Mouse (Mus musculus): ENCODE results near the gene Bbc3.

Bbc3 gene

DNA sequence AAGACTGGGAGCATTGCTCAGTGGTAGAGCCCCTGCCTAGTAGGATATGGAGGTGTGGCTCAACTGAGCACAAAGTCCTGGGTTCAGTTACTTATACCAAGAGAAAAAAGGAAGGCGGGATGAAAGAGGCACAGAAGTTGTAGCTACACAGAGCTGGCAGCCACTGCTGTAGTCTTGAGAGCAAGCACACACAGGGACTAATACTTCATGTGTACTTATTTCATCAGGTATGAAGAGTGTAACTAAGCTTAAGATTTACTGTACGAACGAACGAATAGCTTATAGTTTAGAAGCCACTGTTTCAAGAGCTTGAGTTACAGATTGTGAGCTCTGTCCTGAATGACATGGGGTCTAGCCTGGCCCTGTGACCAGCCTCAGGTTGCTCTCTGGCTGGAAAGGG is 11.0 kb downstream of the Bbc3 start:
- no peak for DNase-seq

DNA sequence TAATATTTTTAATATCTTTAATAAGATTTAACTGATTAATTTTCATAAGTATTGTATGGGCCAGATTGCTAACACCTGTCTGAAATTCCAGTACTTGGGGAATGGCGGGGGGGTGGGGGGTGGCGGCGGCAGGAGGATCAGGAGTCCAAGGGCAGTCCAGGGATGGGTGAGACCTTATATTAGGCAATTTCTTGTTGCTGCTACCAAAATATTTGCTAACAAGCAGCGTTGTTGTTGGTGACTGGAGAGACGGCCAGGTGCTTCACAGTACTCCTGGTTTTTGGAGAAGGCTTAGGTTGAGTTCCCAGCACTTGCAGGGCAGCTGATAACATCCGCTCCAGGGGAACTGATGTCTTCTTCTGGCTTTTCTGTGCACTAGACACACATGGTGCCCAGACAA is 12.3 kb downstream of the Bbc3 start:
- DNase-seq, result no peak

DNA sequence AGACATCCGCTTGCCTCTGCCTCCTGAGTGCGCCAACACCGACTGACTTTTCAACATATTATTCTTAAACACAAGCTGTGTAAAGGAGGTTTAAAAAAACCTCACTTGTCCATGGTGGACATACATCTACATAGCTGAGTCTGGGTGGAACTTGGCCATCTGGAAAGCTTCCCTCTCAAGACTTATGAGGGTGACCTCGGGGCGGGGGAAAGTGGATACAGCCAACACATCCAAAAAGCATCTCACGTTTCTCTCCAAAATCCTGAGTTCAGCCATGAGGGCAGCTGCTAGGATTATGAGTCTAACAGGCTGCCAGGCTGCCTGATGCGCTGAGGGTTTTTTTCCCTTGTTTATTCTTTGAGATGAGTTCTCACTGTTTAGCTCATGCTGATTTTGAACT is 16.5 kb downstream of the Bbc3 start:
- DNase-seq, result peak; percentile 33 to 64

DNA sequence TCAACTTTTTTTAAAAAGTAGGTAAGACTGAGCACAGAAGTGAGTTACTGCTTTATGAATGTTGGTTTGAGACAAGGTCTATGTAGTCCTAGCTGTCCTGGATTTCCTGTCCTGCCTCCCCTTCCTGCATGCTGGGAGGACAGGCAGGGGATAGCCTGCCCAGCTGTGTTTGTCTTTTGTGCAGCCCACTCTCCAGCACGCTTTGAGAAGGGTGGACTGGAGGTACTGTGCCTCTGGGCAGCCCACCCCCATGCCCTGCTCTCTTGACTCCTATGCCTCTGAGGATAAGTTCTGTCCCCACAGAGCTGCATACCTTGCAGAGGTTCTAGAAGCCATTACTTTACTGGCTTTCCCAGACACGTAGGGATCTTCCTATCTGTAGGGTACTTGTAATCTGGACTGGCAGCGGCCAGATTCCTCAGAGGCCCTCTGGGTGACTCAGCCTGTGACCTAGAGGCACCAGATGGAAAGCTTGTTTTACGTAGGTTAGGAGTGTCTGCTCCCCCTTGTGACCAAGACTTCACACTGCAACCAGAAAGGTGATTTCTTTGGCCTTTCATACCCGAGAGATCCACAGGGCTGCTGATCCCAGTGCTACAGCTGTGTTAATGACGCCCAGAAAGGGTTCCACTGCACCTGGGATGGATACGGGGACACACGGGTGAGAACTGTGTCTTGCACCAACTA is 17.9 kb downstream of the Bbc3 start:
- DNase-seq, result peak; percentile 68 to 77

DNA sequence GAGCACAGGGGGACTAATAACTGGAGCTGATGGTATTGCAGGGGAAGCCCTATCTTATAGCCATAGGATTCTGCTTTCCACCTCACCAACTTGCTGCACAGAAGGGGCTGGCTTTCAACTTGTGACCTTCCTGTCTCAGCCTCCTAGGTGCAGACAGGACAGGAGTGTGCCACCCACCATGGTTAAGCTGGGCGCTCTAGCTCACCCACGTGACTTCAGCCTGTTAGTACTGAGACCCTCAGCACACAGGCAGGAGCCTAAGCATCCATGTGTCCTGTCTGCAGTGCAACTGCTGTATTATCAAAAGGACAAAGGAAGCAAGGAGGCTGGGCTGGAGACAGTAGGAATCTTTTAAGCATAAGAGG is 18.4 kb downstream of the Bbc3 start:
- no peak for DNase-seq

DNA sequence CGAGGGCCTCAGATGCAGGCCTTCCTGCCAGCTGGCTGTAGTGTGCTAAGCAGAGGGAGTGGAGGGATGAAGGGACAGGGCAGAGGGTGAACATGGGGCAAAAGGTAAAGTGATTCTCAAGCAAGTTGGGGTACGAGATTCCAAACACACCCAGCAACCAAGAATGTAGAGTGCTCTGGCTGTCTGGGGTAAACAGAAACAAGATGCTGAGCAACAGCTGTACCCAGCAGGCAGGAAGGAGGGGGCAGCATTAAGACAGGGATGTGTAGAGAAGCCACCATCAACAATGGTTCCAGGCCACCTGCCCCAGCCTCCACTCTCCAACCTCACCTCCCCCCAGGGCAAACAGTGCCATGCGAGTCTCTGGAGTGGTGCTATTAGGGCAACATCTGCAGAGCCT is 21.0 kb downstream of the Bbc3 start:
- no peak for DNase-seq

DNA sequence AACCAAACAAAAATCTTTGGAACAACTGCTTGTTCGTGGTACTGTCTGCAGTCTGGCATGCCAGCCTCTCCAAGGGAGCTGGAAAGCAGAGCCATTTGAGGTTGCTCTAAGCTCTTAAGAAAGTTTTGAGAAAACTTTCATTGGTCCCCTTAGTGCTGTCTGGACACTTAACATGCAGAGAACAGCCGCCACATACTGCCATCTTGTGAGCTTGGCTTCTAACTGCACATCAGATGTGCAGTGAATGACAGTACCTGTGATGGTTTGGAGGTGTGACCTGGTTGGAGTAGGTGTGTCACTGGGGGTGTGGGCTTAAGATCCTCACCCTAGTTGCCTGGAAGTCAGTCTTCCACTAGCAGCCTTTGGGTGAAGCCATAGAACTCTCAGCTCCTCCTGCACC is 29.5 kb downstream of the Bbc3 start:
- peak in 1 of 2 experiments; percentile 26 for DNase-seq

DNA sequence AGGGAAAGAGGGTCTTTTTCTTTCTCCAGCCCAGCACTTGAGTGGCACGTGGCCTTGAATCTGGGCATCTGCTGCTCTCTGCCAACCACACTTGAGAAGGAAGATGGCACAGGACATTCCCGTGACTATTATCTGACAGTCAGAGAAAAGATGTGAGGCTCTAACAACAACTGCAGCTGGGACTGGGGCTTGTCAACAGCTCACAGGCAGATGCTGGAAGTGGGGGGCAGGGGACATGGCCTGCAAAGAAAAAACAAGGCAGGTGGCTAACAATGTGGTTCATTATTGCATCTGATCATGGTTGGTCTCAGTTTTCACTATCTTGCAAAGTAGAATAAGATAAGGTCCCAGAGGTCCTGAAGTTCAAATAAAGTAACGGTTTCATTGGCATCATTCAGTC is 36.4 kb downstream of the Bbc3 start:
- no peak for DNase-seq

DNA sequence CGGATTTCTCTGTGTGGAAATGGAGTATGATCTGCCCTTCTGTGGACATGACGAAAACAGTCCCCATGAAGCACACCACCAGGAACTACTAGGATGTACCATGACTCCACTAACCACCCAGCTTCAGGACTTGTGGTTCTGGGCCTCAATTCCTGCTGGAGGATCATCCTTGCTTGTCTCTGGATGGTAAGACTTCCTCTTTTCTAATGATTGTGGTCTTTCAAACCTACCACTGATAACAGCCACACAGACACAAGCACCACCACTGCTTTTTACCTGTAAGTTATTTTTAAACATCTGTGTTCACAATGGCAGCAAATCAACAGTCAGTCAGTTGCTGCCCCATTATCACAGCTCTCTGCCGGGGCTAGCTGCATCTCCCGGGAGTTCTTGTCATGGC is 37.1 kb downstream of the Bbc3 start:
- DNase-seq, result no peak

DNA sequence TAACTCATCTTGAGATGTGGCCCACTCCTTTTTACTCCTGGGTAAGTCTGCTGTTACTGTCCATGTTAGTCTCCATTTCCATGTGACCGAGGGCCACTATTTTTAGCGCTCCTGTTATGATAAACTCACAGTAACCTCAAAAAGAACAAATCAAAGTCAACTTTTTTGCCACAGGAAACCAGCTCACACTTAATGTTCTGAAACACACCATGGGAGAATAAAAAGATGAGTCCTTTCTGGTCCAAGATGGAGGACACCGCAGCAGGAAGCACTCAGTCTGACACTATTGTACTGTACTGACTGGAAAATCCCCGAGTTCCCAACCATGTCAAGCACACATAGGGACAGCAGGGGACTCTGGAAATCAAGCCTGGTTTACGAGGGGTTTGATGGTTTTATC is 41.8 kb downstream of the Bbc3 start:
- peak; percentile 21 to 32 for DNase-seq

DNA sequence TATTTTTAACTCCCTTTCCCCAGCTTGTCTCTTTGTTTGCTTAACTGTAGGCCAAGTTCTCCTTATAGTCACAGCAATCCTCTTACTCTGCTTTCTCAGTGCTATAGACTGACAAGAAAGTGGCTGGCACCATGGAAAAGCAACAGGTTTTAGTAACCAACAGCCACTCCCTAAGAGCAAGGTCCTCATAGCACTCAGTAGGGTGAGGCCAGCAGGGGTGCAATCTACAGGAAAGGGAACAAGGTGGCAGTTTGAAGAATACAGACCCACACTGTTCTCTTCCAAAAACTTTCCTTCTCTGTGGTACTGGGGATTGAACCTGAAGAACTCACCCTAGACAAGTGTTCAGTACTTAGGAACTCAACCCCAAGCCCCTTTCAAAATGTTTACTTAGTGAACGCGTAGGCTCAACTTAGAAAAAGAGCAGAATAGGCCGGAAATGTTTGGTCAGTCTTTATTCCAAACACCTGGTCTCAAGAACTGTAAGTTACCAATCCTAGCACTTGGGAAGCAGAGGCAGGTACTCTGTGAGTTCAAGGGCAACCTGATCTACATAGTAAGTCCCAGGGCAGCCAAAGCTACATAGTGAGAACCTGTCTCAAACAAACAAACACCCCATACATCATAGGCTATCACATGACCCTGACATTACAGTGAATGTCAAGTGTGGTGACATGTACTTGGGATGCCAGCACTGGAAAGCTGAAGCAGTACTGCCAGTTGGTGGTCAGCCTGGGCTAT is 47.8 kb downstream of the Bbc3 start:
- DNase-seq, result no peak

DNA sequence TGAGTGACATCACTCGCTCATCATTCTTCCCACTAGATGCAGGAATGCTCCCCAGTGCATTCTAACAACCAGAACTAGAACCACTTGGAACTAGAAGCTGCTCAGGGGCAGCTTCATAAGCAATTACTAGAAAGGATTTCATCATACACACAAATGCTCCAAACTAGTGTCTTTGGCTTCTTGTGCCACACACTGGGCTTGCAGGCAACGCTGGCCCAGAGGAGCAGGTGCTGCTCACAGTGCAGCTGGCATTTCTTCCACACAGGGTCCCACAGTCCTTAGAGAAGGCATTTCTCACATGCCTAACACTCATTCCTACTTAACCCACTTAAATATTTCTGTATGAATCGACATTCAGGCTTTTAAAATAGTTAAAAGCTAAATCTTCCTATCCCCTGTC is 49.4 kb downstream of the Bbc3 start:
- no peak for DNase-seq

DNA sequence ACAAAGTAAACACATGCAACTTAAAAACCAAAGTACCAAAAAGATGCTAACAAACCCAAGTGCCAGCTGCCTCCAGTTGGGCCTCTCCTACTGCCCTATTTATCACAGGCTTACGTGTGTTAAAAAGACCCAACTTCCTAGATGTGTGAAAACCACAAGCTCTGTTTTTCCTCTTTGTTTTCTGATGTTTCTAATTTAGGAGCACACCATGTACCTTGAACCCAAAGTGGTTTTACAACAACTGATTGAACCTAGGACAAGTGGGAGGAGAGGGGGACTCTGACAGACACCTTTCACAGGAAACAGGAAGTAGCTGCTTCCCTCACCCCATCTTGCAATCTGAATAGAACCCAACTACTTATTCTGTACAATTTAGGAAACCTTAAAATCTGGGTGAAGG is 56.1 kb downstream of the Bbc3 start:
- DNase-seq, result no peak

DNA sequence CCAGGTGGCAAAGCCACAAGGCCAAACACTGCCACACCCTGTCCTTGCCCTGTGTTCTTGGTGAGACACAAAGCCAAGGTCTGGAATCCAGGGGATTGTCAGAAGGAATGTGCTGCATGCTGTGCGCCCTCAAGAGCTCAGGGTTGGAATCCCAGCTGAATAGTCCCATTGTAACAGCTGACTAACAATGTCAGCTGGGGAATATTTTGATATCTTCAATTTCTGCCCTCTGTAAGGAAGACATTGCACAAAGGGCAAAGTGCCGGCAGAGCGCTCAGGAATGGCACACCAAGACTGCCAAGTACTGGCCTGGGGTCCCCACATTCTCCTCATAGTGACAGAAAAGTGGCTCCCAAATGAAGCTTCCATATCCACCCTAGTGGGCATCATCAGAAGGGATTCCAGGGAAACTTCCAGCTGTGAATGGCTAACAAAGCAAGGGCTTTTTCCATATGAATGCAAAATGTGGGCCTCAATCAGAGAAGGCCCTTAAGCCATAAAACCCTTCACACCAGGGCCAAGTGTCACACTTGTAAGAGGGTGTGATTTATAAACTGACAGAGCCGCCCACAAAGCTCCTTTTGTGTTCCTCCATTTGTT is 56.8 kb downstream of the Bbc3 start:
- peak in 1 of 2 experiments; percentile 35 for DNase-seq

DNA sequence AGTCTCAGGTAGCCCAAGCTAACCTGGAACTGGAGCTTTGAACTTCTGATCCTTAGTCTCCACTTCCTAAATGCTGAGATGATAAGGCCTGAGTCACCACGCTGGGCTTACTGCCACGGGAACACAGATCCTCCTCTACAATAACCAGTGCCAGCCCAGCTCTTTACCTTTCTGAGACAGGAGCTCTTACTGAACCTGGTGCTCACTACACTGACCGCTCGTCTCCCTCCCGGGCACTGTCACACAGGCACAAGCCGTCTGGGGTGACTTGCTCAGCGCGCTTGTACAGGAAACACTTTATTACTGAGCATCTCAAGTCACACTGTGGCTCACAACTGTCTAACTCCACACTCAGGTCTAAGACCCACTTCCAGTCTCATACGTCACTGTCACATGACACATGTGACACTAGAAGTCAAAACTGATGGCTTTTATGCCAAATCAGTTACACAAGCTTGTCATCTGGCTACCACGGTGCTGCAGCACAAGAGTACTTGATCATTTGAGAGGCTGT is 58.0 kb downstream of the Bbc3 start:
- no peak for DNase-seq

DNA sequence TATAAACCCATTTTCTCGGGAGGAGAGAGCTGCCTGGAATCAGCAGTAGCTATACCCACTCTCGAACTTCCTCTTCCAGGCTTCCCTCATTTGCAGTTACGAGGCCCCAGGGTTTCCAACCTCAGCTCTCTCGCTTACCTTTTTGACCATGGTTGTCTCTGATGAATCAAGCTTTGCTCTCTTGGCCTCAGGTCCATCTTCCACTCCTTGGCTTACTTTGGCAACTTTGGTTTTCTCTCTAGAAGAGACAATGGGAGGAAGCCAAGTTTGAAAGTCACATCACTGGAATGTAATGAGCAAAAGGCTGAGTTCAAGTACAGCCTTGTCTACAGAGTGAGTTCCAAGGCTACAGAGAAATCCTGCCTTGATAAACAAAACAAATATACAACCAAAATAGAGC is 58.5 kb downstream of the Bbc3 start:
- DNase-seq, result no peak
